Mouse (Mus musculus): ENCODE results near the gene Dgki. TPM values are rescaled to one million over a fixed set of nuclear protein-coding genes. Genes with fewer than 3 reads are reported as not detected.

Gene Dgki
- total and polyA plus RNA-seq, 3 experiments = 0.04 to 0.18 (median 0.08) TPM

DNA sequence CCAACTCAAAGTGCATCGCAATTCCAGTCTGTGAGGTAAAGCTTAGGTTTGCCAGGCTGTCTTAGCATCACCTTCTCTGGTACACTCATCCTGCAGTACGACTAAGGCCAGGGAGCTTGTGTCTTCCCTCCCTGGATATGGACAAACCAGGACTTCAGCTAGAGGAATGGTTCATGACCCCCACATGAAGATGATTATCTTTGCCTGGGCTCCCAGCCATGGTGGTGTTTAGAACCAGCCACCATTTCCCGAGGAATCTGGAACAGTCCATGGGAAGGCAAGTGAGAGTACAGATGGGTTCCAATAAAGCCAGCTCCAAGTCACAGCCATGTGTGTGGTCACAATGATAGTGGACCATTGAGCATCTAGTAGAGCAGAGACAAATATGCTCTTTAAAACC lies 427.1 kb downstream of the Dgki start:
- H3K27ac ChIP-seq = no peak overlapping the region
- no peaks in the 10 kb centered on the region for H3K36me3 ChIP-seq (ENCODE audit: control insufficient read depth, insufficient read depth, low read length)
- no peak overlapping the region for H3K4me3 ChIP-seq
- no peaks in the 10 kb centered on the region for H3K79me2 ChIP-seq (replicated peaks; ENCODE audit: control insufficient read depth, insufficient read depth, low read length)
- H3K27me3 ChIP-seq (ENCODE audit: control insufficient read depth, insufficient read depth, low read length) = no peaks in the 10 kb centered on the region
- no peaks in the 10 kb centered on the region for H3K4me1 ChIP-seq (ENCODE audit: control insufficient read depth, insufficient read depth, low read length)
- no peak overlapping the region for H3K9ac ChIP-seq (ENCODE audit: low read depth, low read length)
- TF ChIP-seq CTCF (IDR thresholded peaks at IDR 0.05) (no peak), EP300 (IDR thresholded peaks at IDR 0.05; ENCODE audit: insufficient read depth, low read depth, low read length) (no peak), POLR2A (IDR thresholded peaks at IDR 0.05; ENCODE audit: insufficient read depth, low read depth, low read length) (no peak)
- intact Hi-C loops (cut with DNase I) = no loop called here
- no peak for DNase-seq
- WGBS = 68% methylated on average over 3 of the region's 3 CpGs

GRCm38 (mm10) chr6:36868217-36868616 lies 431.8 kb downstream of the Dgki start:
- DNase-seq = no peak
- H3K4me1 ChIP-seq (ENCODE audit: control insufficient read depth, insufficient read depth, low read length) = no peaks in the 10 kb centered on the region
- no peak for TF ChIP-seq CTCF (IDR thresholded peaks at IDR 0.05)
- no peak for TF ChIP-seq POLR2A (IDR thresholded peaks at IDR 0.05; ENCODE audit: insufficient read depth, low read depth, low read length)
- no peak for TF ChIP-seq EP300 (IDR thresholded peaks at IDR 0.05; ENCODE audit: insufficient read depth, low read depth, low read length)
- no peak overlapping the region for H3K4me3 ChIP-seq
- 55% methylated on average over 4 of the region's 4 CpGs for WGBS
- H3K36me3 ChIP-seq (ENCODE audit: control insufficient read depth, insufficient read depth, low read length) = no peaks in the 10 kb centered on the region
- H3K79me2 ChIP-seq (replicated peaks; ENCODE audit: control insufficient read depth, insufficient read depth, low read length) = no peaks in the 10 kb centered on the region
- H3K27ac ChIP-seq = no peak overlapping the region
- H3K9ac ChIP-seq (ENCODE audit: low read depth, low read length) = no peak overlapping the region
- H3K27me3 ChIP-seq (ENCODE audit: control insufficient read depth, insufficient read depth, low read length) = no peaks in the 10 kb centered on the region
- intact Hi-C loops (cut with DNase I) = no loop called here

DNA sequence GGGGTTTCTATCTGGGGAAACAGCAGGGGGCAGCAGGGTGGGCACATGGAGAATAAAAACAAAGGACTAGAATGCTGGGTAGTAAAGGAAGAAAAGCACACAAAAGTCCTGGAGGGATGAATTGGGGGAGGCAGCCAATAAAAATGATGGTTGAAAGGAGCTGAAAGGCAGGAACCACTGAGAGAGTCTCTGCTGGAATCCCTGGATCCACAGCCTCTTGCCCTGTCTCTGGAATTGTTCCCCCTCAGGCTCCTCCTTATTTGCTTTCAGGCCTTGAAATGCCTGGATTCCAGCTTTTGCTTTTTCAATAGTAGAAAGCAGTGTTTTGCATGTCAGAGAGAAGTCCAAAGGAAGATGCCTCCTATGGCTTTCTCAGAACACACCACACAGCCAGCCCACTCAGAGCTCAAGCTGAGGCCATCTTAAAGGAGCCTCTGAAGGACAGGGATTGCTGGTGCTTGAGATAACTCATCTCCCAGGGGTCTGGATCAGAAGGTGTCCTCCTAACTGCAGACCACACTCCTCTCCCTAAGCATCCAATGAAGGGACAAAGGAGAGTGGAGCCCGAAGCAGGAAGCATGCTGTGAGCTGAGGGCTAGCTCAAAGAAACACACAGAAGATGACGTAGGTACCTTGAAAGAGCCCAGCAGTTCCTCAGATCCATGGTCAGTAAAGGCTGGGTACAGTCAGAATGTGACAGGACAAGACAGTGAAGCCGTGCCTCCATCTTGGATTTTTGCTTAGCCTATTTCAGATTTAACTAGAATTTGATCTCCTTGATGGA lies 441.5 kb downstream of the Dgki start:
- H3K79me2 ChIP-seq (replicated peaks; ENCODE audit: control insufficient read depth, insufficient read depth, low read length) = no peaks in the 10 kb centered on the region
- TF ChIP-seq CTCF (IDR thresholded peaks at IDR 0.05) (0 out of 2 replicates have a peak, but pooled peaks have one; percentile 3), POLR2A (IDR thresholded peaks at IDR 0.05; ENCODE audit: insufficient read depth, low read depth, low read length) (no peak)
- intact Hi-C loops (cut with DNase I) = no loop called here
- no peaks in the 10 kb centered on the region for H3K27me3 ChIP-seq (ENCODE audit: control insufficient read depth, insufficient read depth, low read length)
- H3K9ac ChIP-seq (ENCODE audit: low read depth, low read length) = no peak overlapping the region
- DNase-seq = no peak
- H3K27ac ChIP-seq = no peak overlapping the region
- H3K4me3 ChIP-seq = no peak overlapping the region
- no peaks in the 10 kb centered on the region for H3K4me1 ChIP-seq (ENCODE audit: control insufficient read depth, insufficient read depth, low read length)
- WGBS = 92% methylated on average over 3 of the region's 3 CpGs
- no peaks in the 10 kb centered on the region for H3K36me3 ChIP-seq (ENCODE audit: control insufficient read depth, insufficient read depth, low read length)

DNA sequence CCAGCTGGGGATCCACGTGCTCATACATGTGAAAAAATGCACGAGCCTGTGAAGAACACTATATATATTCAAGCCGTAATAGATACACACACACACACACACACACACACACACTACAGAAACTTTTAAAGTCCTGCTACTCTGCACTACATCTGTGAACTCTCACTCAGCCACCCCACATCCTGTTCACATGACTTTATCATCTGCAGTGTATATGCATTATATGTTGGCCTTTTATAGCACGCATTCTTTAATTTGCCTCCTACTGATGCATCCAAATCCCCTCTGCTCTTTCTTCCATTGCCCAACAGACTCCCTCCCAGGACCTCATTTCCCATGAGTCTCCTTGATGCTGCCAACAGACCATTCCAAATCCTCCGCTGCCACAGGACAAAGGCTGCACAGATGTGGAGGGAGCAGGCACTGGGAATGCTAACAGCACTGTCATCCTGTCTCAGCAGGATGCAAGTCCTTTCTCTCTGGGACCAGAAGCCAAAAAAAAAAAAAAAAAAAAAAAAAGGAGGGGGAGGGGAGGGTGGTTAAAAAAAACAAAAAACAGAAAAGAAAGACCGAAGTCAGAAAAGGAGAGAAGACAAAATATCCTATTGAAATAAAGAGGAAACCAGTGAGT lies 442.2 kb downstream of the Dgki start:
- no peaks in the 10 kb centered on the region for H3K79me2 ChIP-seq (replicated peaks; ENCODE audit: control insufficient read depth, insufficient read depth, low read length)
- no peak overlapping the region for H3K27ac ChIP-seq
- WGBS = 44% methylated on average over 6 of the region's 6 CpGs
- TF ChIP-seq EP300 (IDR thresholded peaks at IDR 0.05; ENCODE audit: insufficient read depth, low read depth, low read length) (no peak), CTCF (IDR thresholded peaks at IDR 0.05) (no peak), POLR2A (IDR thresholded peaks at IDR 0.05; ENCODE audit: insufficient read depth, low read depth, low read length) (no peak)
- intact Hi-C loops (cut with DNase I) = no loop called here
- DNase-seq = no peak
- H3K27me3 ChIP-seq (ENCODE audit: control insufficient read depth, insufficient read depth, low read length) = no peaks in the 10 kb centered on the region
- H3K4me1 ChIP-seq (ENCODE audit: control insufficient read depth, insufficient read depth, low read length) = no peaks in the 10 kb centered on the region
- no peak overlapping the region for H3K4me3 ChIP-seq
- H3K9ac ChIP-seq (ENCODE audit: low read depth, low read length) = no peak overlapping the region
- H3K36me3 ChIP-seq (ENCODE audit: control insufficient read depth, insufficient read depth, low read length) = no peaks in the 10 kb centered on the region

GRCm38 (mm10) chr6:36850422-36851129 lies 449.4 kb downstream of the Dgki start:
- Histone ChIP-seq H3K27me3 (ENCODE audit: control insufficient read depth, insufficient read depth, low read length) (no peaks in the 10 kb centered on the region), H3K4me3 (no peak overlapping the region), H3K9ac (ENCODE audit: low read depth, low read length) (no peak overlapping the region), H3K36me3 (ENCODE audit: control insufficient read depth, insufficient read depth, low read length) (no peaks in the 10 kb centered on the region), H3K27ac (no peak overlapping the region), H3K4me1 (ENCODE audit: control insufficient read depth, insufficient read depth, low read length) (no peaks in the 10 kb centered on the region), H3K79me2 (replicated peaks; ENCODE audit: control insufficient read depth, insufficient read depth, low read length) (no peaks in the 10 kb centered on the region)
- no peak for TF ChIP-seq POLR2A (IDR thresholded peaks at IDR 0.05; ENCODE audit: insufficient read depth, low read depth, low read length)
- TF ChIP-seq EP300 (IDR thresholded peaks at IDR 0.05; ENCODE audit: insufficient read depth, low read depth, low read length) = no peak
- no peak for TF ChIP-seq CTCF (IDR thresholded peaks at IDR 0.05)
- intact Hi-C loops (cut with DNase I) = no loop called here
- 51% methylated on average over 7 of the region's 7 CpGs for WGBS
- DNase-seq = no peak
